Mouse (Mus musculus): ENCODE results near the gene Dock4. TPM values are rescaled to one million over a fixed set of nuclear protein-coding genes. Genes with fewer than 3 reads are reported as not detected.

The Dock4 gene
- polyA plus RNA-seq, 1 experiment from 2014 or later = 8.5 TPM

- no peak overlapping the region for H3K4me3 ChIP-seq (ENCODE audit: control insufficient read depth in 1 of 2, insufficient read depth in 1 of 2, low read depth in 1 of 2, low read length in 2 of 2)
- H3K27me3 ChIP-seq (ENCODE audit: control insufficient read depth, insufficient read depth, low read length) = peaks cover 11% of the 10 kb centered on the region
- no peak for ATAC-seq (ENCODE audit: insufficient number of reproducible peaks, insufficient read depth, low FRiP score, low read depth)
- H3K27ac ChIP-seq (replicated peaks in 1 of 2; ENCODE audit: control insufficient read depth in 1 of 2, insufficient read depth in 1 of 2, low read depth in 2 of 2, low read length in 2 of 2) = no peak overlapping the region
- H3K9ac ChIP-seq (ENCODE audit: low read length) = no peak overlapping the region
- H3K9me3 ChIP-seq (ENCODE audit: control insufficient read depth, low read length) = no peaks in the 10 kb centered on the region
- no peaks in the 10 kb centered on the region for H3K36me3 ChIP-seq (ENCODE audit: control insufficient read depth, insufficient read depth, low read length)
- WGBS = 89% methylated on average over 5 of the region's 5 CpGs
- no peak overlapping the region for H3K4me2 ChIP-seq (ENCODE audit: low read length)
- H3K4me1 ChIP-seq (ENCODE audit: control insufficient read depth in 2 of 2, insufficient read depth in 2 of 2, low read length in 2 of 2) = peaks cover 0 to 5% of the 10 kb centered on the region in 2 experiments; a peak in 2 of 4 replicates
Observed at GRCm38 (mm10) chr12:40791221-40791620, 345.5 kb downstream of the Dock4 start.

GRCm38 (mm10) chr12:40792184-40792650, 346.5 kb downstream of the Dock4 start:
- no peak overlapping the region for H3K4me3 ChIP-seq (ENCODE audit: control insufficient read depth in 1 of 2, insufficient read depth in 1 of 2, low read depth in 1 of 2, low read length in 2 of 2)
- no peak overlapping the region for H3K27ac ChIP-seq (replicated peaks in 1 of 2; ENCODE audit: control insufficient read depth in 1 of 2, insufficient read depth in 1 of 2, low read depth in 2 of 2, low read length in 2 of 2)
- H3K36me3 ChIP-seq (ENCODE audit: control insufficient read depth, insufficient read depth, low read length) = no peaks in the 10 kb centered on the region
- H3K4me1 ChIP-seq (ENCODE audit: control insufficient read depth in 2 of 2, insufficient read depth in 2 of 2, low read length in 2 of 2) = peaks cover 4 to 10% of the 10 kb centered on the region in 2 experiments
- no peak overlapping the region for H3K4me2 ChIP-seq (ENCODE audit: low read length)
- peaks cover 11% of the 10 kb centered on the region for H3K27me3 ChIP-seq (ENCODE audit: control insufficient read depth, insufficient read depth, low read length)
- ATAC-seq (ENCODE audit: insufficient number of reproducible peaks, insufficient read depth, low FRiP score, low read depth) = no peak
- H3K9ac ChIP-seq (ENCODE audit: low read length) = no peak overlapping the region
- no peaks in the 10 kb centered on the region for H3K9me3 ChIP-seq (ENCODE audit: control insufficient read depth, low read length)
- 63% methylated on average over 10 of the region's 10 CpGs for WGBS

GRCm38 (mm10) chr12:40794066-40794465, 348.3 kb downstream of the Dock4 start:
- H3K27ac ChIP-seq (replicated peaks in 1 of 2; ENCODE audit: control insufficient read depth in 1 of 2, insufficient read depth in 1 of 2, low read depth in 2 of 2, low read length in 2 of 2) = no peak overlapping the region
- no peak for ATAC-seq (ENCODE audit: insufficient number of reproducible peaks, insufficient read depth, low FRiP score, low read depth)
- peaks cover 4 to 15% of the 10 kb centered on the region in 2 experiments for H3K4me1 ChIP-seq (ENCODE audit: control insufficient read depth in 2 of 2, insufficient read depth in 2 of 2, low read length in 2 of 2)
- peaks cover 11% of the 10 kb centered on the region for H3K27me3 ChIP-seq (ENCODE audit: control insufficient read depth, insufficient read depth, low read length)
- 45% methylated on average over 11 of the region's 11 CpGs for WGBS
- no peak overlapping the region for H3K4me3 ChIP-seq (ENCODE audit: control insufficient read depth in 1 of 2, insufficient read depth in 1 of 2, low read depth in 1 of 2, low read length in 2 of 2)
- peak overlapping the region; percentile 34 for H3K4me2 ChIP-seq (ENCODE audit: low read length)
- no peaks in the 10 kb centered on the region for H3K9me3 ChIP-seq (ENCODE audit: control insufficient read depth, low read length)
- no peak overlapping the region for H3K9ac ChIP-seq (ENCODE audit: low read length)
- H3K36me3 ChIP-seq (ENCODE audit: control insufficient read depth, insufficient read depth, low read length) = no peaks in the 10 kb centered on the region

- ATAC-seq (ENCODE audit: insufficient number of reproducible peaks, insufficient read depth, low FRiP score, low read depth) = no peak
- 87% methylated on average over 3 of the region's 3 CpGs for WGBS
Observed at GRCm38 (mm10) chr12:40794756-40795155, 349.0 kb downstream of the Dock4 start.

GRCm38 (mm10) chr12:40795768-40796167, 350.0 kb downstream of the Dock4 start:
- no peak overlapping the region for H3K4me2 ChIP-seq (ENCODE audit: low read length)
- no peak overlapping the region for H3K27ac ChIP-seq (replicated peaks in 1 of 2; ENCODE audit: control insufficient read depth in 1 of 2, insufficient read depth in 1 of 2, low read depth in 2 of 2, low read length in 2 of 2)
- no peak overlapping the region for H3K4me3 ChIP-seq (ENCODE audit: control insufficient read depth in 1 of 2, insufficient read depth in 1 of 2, low read depth in 1 of 2, low read length in 2 of 2)
- H3K27me3 ChIP-seq (ENCODE audit: control insufficient read depth, insufficient read depth, low read length) = peaks cover 11% of the 10 kb centered on the region
- H3K9ac ChIP-seq (ENCODE audit: low read length) = no peak overlapping the region
- no peaks in the 10 kb centered on the region for H3K36me3 ChIP-seq (ENCODE audit: control insufficient read depth, insufficient read depth, low read length)
- WGBS = 38% methylated on average over 2 of the region's 2 CpGs
- H3K4me1 ChIP-seq (ENCODE audit: control insufficient read depth in 2 of 2, insufficient read depth in 2 of 2, low read length in 2 of 2) = peaks cover 4 to 10% of the 10 kb centered on the region in 2 experiments
- H3K9me3 ChIP-seq (ENCODE audit: control insufficient read depth, low read length) = no peaks in the 10 kb centered on the region
- no peak for ATAC-seq (ENCODE audit: insufficient number of reproducible peaks, insufficient read depth, low FRiP score, low read depth)

More at GRCm38 (mm10) chr12:40794756-40795155, 349.0 kb downstream of the Dock4 start:
- Histone ChIP-seq H3K9me3 (ENCODE audit: control insufficient read depth, low read length) (no peaks in the 10 kb centered on the region), H3K4me1 (ENCODE audit: control insufficient read depth in 2 of 2, insufficient read depth in 2 of 2, low read length in 2 of 2) (peaks cover 4 to 13% of the 10 kb centered on the region in 2 experiments), H3K4me3 (ENCODE audit: control insufficient read depth in 1 of 2, insufficient read depth in 1 of 2, low read depth in 1 of 2, low read length in 2 of 2) (no peak overlapping the region), H3K9ac (ENCODE audit: low read length) (no peak overlapping the region), H3K27ac (replicated peaks in 1 of 2; ENCODE audit: control insufficient read depth in 1 of 2, insufficient read depth in 1 of 2, low read depth in 2 of 2, low read length in 2 of 2) (no peak overlapping the region), H3K36me3 (ENCODE audit: control insufficient read depth, insufficient read depth, low read length) (no peaks in the 10 kb centered on the region), H3K27me3 (ENCODE audit: control insufficient read depth, insufficient read depth, low read length) (peaks cover 11% of the 10 kb centered on the region), H3K4me2 (ENCODE audit: low read length) (no peak overlapping the region)

- Histone ChIP-seq H3K36me3 (ENCODE audit: control insufficient read depth, insufficient read depth, low read length) (no peaks in the 10 kb centered on the region), H3K4me2 (ENCODE audit: low read length) (peak overlapping the region; percentile 5)
Observed at GRCm38 (mm10) chr12:40796813-40797491, 351.2 kb downstream of the Dock4 start.

GRCm38 (mm10) chr12:40797561-40798343, 352.0 kb downstream of the Dock4 start:
- Histone ChIP-seq H3K4me2 (ENCODE audit: low read length) (no peak overlapping the region), H3K27me3 (ENCODE audit: control insufficient read depth, insufficient read depth, low read length) (peaks cover 7% of the 10 kb centered on the region)
- 54% methylated on average over 9 of the region's 9 CpGs for WGBS

More at GRCm38 (mm10) chr12:40796813-40797491, 351.2 kb downstream of the Dock4 start:
- Histone ChIP-seq H3K9ac (ENCODE audit: low read length) (no peak overlapping the region), H3K4me3 (ENCODE audit: control insufficient read depth in 1 of 2, insufficient read depth in 1 of 2, low read depth in 1 of 2, low read length in 2 of 2) (no peak overlapping the region), H3K27ac (replicated peaks in 1 of 2; ENCODE audit: control insufficient read depth in 1 of 2, insufficient read depth in 1 of 2, low read depth in 2 of 2, low read length in 2 of 2) (peak overlapping the region; percentile 62 to 68), H3K9me3 (ENCODE audit: control insufficient read depth, low read length) (no peaks in the 10 kb centered on the region), H3K4me1 (ENCODE audit: control insufficient read depth in 2 of 2, insufficient read depth in 2 of 2, low read length in 2 of 2) (peaks cover 4 to 10% of the 10 kb centered on the region in 2 experiments), H3K27me3 (ENCODE audit: control insufficient read depth, insufficient read depth, low read length) (peaks cover 11% of the 10 kb centered on the region)
- WGBS = 28% methylated on average over 14 of the region's 14 CpGs
- ATAC-seq (ENCODE audit: insufficient number of reproducible peaks, insufficient read depth, low FRiP score, low read depth) = peak; percentile 64

More at GRCm38 (mm10) chr12:40797561-40798343, 352.0 kb downstream of the Dock4 start:
- H3K9ac ChIP-seq (ENCODE audit: low read length) = no peak overlapping the region
- H3K4me1 ChIP-seq (ENCODE audit: control insufficient read depth in 2 of 2, insufficient read depth in 2 of 2, low read length in 2 of 2) = peaks cover 4 to 10% of the 10 kb centered on the region in 2 experiments
- no peak overlapping the region for H3K4me3 ChIP-seq (ENCODE audit: control insufficient read depth in 1 of 2, insufficient read depth in 1 of 2, low read depth in 1 of 2, low read length in 2 of 2)
- no peaks in the 10 kb centered on the region for H3K36me3 ChIP-seq (ENCODE audit: control insufficient read depth, insufficient read depth, low read length)
- no peak; the same call in 1 of the 2 replicates for ATAC-seq (ENCODE audit: insufficient number of reproducible peaks, insufficient read depth, low FRiP score, low read depth)
- H3K9me3 ChIP-seq (ENCODE audit: control insufficient read depth, low read length) = no peaks in the 10 kb centered on the region
- peak overlapping the region; percentile 62 to 68; a peak in 2 of 4 replicates for H3K27ac ChIP-seq (replicated peaks in 1 of 2; ENCODE audit: control insufficient read depth in 1 of 2, insufficient read depth in 1 of 2, low read depth in 2 of 2, low read length in 2 of 2)
